Mouse (Mus musculus) brain, embryonic 14.5 days (tissue): ENCODE measurements at regions not wholly inside any gene's neighbourhood (a gene's known extent, or its start where the extent isn't known, plus 50 kb on each side); places are given as distances from the start of the nearest gene placed in this dataset.

ENCODE experiments used
- CTCF ChIP-seq: fragments of 200-500 bp; IDR thresholded peaks from 2 replicates; pipeline ENCODE4 v1.5.1; 2012; ENCODE audit warnings: inconsistent platforms, mild to moderate bottlenecking, moderate library complexity, borderline replicate concordance; ENCODE audit not compliant: insufficient read depth, insufficient read length; ENCODE audit errors: extremely low read depth
- POLR2A ChIP-seq: fragments of 200-500 bp; IDR thresholded peaks from 2 replicates; pipeline ENCODE4 v1.6.1; 2012; ENCODE audit warnings: mild to moderate bottlenecking, inconsistent platforms, borderline replicate concordance; ENCODE audit not compliant: poor library complexity, insufficient read depth, insufficient read length, severe bottlenecking; ENCODE audit errors: extremely low read depth

GRCm38 (mm10) chr1:133547541-133547940 is 62.5 kb downstream of the Snrpe start:
- TF ChIP-seq POLR2A (no peak), CTCF (no peak)
